Mouse (Mus musculus): ENCODE measurements around the gene Tmem170b. TPM values are rescaled to one million over a fixed set of nuclear protein-coding genes. Genes with fewer than 3 reads are reported as not detected.

Tmem170b gene
- total RNA-seq (2021), result 10 to 100 TPM; 23.3 to 26.4 TPM
- long read RNA-seq, experiment 1, full-length matches to known transcripts, result 2 of 3 reads
- long read RNA-seq, experiment 1, partial matches to known transcripts, result 0 of 3 reads
- long read RNA-seq, experiment 1, other reads (novel, unspliced or antisense), result 1 of 3 reads
- long read RNA-seq, experiment 2, full-length matches to known transcripts, result 3 of 4 reads
- long read RNA-seq, experiment 2, partial matches to known transcripts, result 0 of 4 reads
- long read RNA-seq, experiment 2, other reads (novel, unspliced or antisense), result 1 of 4 reads

- peak; percentile 97 to 99 for DNase-seq (ENCODE audit: low spot score in 2 of 2)
Observed at GRCm38 (mm10) chr13:41605099-41606010, at the start of gene Tmem170b. TSS of gene Tmem170b (plus strand) at chr13:41605907.

- no peak for DNase-seq (ENCODE audit: low spot score in 2 of 2)
Observed at GRCm38 (mm10) chr13:41561024-41561423, 44.7 kb upstream of the Tmem170b start.

DNA sequence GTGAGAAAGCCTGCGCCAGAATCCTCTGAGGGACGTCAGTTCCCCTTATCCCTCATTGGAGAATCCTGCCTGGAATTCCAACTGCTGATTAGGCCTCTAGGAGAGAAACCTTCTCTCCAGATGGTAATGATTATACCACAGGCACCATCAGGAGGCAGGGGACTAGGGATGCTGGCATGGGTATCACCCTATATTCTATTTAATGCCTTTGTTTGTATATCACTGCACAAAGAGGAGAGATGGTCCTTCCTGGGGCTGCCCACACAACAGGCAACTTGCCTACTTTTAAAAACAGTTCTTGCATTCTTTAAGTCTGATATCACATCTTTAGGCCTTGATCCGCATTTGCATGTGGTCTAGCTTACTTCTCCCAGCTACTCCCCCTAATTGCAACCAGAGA lies 37.3 kb upstream of the Tmem170b start:
- no peak for DNase-seq (ENCODE audit: low spot score in 2 of 2)

DNA sequence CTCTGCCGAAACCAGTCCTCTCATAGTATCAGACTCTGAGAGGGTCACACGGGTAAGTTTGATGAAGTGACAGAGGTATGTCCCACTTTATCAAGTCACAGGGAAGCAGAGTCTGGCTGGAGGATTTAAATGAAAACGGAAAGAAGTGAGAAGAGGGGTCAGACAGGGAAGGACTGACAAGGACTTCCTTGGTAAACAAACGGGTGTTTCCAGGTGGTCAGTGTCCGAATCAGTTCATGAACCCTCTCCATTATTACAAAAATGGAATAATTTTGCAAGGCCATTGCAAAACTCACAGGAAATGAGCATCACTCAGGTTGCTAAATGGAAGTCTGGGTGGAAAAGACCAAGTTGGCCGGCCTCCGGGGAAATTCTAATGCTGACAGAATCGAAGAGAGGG lies 36.8 kb upstream of the Tmem170b start:
- DNase-seq (ENCODE audit: low spot score in 2 of 2), result no peak

GRCm38 (mm10) chr13:41569776-41570175 lies 35.9 kb upstream of the Tmem170b start:
- no peak for DNase-seq (ENCODE audit: low spot score in 2 of 2)

- DNase-seq (ENCODE audit: low spot score in 2 of 2), result peak; percentile 57 to 76
Observed at GRCm38 (mm10) chr13:41571368-41572350, 34.0 kb upstream of the Tmem170b start.

DNA sequence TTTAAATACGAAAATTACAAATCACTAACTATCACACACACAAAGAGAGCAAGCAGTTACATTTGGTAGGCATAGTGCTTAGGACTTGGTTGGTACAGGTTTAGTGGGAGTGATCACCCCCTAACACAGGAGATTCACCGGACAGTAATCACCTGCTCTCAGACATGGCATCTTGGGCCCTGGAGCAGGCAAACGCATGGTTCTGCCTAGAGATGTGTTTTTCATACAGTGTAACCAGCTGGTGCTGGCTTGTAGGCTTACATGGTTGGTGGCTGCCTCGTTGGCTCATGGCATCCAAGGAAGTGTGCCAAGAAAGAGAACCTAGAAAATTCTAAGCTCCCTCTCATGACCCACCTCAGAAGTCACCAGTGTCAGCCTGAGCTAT lies 33.4 kb upstream of the Tmem170b start:
- DNase-seq (ENCODE audit: low spot score in 2 of 2), result no peak

GRCm38 (mm10) chr13:41573126-41573846 lies 32.4 kb upstream of the Tmem170b start:
- DNase-seq (ENCODE audit: low spot score in 2 of 2), result no peak

GRCm38 (mm10) chr13:41581058-41581457 lies 24.6 kb upstream of the Tmem170b start:
- no peak for DNase-seq (ENCODE audit: low spot score in 2 of 2)

DNA sequence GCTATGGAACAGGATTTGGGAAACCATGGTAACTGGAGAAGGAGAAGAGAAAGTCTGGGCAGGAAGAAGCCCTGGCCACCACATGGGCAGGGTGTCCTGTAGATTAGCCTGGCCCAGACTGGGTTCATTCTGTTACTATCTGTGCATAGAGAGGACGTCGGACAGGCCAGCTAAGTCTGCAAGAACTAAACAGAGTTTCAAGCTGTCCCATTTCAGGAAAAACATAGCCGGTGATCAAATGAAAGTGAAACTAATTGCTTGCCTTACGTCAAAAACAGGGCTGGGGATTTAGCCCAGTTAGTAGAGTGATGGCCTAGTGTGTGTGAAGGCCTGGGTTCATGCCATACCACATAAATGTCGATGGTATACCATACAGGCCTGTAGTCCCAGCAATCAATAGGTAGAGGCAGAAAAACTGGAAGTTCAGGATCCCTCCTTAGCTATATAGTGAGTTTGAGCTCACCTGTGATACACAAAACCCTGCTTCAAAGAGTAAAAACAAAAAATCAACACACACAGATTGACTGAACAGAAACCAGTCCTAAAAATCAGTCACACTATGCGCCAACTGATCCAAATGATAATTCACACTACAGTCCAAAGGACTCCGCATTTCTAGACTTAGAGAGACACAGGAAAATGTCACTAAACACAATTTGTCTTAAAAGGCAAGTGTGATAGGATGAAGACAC lies 21.9 kb upstream of the Tmem170b start:
- no peak for DNase-seq (ENCODE audit: low spot score in 2 of 2)

GRCm38 (mm10) chr13:41584358-41584680 lies 21.4 kb upstream of the Tmem170b start:
- DNase-seq (ENCODE audit: low spot score in 2 of 2), result no peak

- DNase-seq (ENCODE audit: low spot score in 2 of 2), result no peak
Observed at GRCm38 (mm10) chr13:41584896-41585295, 20.8 kb upstream of the Tmem170b start.

DNA sequence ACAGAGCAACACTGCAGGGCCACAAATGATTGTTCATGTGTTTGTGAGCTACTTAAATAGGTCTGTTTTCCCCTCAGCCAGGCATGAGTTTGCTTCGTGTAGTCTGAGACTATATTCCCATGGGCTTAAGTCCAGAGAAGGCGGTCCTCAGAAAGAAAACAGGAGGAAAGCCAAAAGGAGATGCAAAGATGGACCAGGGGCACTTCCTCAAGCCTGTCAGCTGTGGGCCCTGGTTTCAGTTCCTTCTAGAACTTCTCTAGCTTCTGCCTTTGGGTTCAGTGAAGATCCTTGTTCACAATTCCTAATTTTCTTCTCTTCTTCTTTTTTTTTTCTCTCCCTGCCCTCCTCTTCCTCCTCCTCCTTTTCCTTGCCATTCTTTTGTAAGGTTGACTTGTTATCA lies 9.0 kb upstream of the Tmem170b start:
- no peak for DNase-seq (ENCODE audit: low spot score in 2 of 2)

- DNase-seq (ENCODE audit: low spot score in 2 of 2), result no peak
Observed at GRCm38 (mm10) chr13:41599977-41600376, 5.7 kb upstream of the Tmem170b start.

GRCm38 (mm10) chr13:41601056-41601455 lies 4.7 kb upstream of the Tmem170b start:
- DNase-seq (ENCODE audit: low spot score in 2 of 2), result no peak

DNA sequence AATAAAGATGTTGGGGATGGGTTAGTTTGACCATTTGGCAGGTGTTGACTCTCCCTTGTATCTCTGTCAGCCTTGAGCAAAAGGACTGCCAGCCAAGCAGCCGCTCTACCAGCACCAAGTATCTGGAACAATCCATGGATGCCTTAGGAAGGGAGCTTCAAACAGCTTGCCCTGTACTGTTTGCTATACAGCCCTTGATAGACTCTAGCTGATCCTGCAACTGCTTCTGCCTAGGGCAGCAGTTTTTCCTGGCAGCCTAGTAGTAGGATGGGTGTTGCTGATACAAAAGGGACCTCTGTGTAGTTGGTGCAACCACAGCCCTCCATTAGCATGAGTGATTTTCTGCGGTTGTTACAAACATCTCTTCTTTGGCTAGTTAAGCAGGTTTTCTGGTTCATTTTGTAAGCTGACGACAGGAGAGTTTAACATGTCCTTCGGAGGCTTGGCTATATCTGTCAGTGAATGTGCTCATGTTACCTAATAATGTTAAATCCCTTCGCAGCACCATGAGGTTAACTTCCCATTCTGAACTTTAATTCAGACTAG lies 1.7 kb upstream of the Tmem170b start:
- no peak for DNase-seq (ENCODE audit: low spot score in 2 of 2)

DNA sequence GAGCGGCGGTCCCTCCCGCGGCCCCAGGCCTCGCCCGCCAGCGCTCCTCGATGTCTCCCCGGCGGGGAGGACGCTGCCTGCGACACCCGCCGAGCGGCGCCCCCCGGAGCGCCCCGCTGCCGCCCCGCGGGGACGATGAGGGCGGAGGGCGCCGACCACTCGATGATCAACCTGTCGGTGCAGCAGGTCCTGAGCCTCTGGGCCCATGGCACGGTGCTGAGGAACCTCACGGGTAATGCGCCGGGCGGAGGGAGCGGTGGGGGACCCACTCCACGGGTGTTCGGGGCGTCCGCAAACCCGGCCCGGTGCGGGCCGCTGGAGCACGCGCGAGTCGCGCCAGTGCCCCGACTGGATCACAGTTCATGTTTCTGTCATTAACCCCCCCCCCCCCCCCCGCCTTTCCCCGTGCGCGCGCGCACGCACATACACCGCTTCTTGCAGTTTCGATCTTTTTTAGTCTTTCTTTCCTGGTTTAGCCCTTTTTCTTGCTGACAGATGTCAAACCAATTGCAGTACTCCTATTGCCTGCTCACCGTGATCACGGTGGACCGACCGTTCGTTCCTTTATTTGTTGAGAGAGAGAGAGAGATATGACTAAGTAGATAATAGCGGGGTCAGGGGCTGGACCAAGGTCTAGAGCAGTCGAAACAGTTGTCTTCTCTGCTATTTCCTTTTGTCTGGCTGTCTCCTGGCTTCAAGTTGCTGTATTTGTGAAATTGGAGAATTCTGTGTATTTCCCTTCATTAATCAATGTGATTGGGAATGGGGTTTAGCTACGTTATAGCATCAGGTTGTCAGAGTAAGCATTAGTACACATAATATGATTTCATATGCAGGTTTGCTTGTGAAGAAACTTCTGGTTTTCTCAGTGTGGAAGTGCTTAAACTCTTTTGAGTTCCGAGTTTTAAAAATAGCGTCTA lies 634 bp downstream of the Tmem170b start:
- DNase-seq (ENCODE audit: low spot score in 2 of 2), result peak in 1 of 2 experiments; percentile 43

GRCm38 (mm10) chr13:41607589-41607988 lies 1.9 kb downstream of the Tmem170b start:
- DNase-seq (ENCODE audit: low spot score in 2 of 2), result no peak

- DNase-seq (ENCODE audit: low spot score in 2 of 2), result no peak
Observed at GRCm38 (mm10) chr13:41608559-41608958, 2.9 kb downstream of the Tmem170b start.
